Mouse (Mus musculus): Measurements from ENCODE around the gene Gtse1. TPM values are rescaled to one million over a fixed set of nuclear protein-coding genes. Genes with fewer than 3 reads are reported as not detected.
"Not testable (repeated sequence)": the region's sequence is repeated elsewhere in the genome, so short reads cannot be mapped to it uniquely, and the experiment has no call there.

Gene Gtse1
- total RNA-seq (2022), result under 1 TPM; 0.22 to 0.86 (median 0.49) TPM

DNA sequence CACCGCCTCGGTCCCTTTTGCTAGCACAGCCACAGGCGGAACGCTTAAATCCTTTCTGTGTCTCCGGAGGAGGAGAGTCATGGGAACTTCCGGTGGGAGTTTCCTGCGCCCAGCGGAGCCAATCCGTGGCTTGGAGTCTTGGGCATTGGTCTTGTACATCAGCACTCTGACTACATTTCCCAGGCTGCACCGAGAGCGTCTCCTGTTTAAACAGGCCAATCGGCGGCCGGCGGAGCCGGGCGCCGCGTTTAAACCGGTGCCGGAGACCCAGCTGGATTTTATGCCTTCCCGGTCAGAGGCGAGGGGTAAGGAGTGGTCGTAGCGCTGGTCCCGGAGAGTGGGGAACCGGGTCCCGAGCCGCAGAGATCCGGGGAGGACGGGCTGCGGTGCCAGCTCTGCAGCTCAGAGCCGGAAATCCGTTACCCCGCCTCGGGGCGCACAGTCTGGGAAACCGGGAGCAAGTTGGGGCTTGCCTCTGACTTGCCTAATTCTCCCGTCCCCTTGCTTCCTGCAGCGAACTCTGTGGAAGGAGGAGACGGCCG is at the start of gene Gtse1:
Gtse1 (plus strand) TSS at position 256 of the 542 bp plus-strand sequence.
- peak; percentile 96 for DNase-seq (ENCODE audit: low spot score in 2 of 2)

DNA sequence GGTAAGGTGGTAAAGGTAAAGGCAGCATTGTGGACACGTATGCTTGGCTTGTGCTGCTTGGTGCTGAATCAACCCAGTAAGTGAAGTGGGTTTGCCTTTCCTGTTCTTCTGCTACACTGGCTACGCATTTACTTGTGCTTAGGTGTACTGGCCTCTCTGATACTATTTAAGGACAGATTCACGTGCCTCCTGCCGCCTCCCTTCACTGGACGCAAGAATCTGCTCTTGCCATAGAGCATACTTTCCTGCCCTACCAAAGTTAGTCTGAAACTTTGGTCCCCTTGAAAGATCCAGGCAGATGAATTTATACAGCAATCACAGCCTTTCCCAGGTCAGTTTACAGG is 49.1 kb upstream of the Gtse1 start:
- DNase-seq (ENCODE audit: low spot score in 2 of 2), result no peak

DNA sequence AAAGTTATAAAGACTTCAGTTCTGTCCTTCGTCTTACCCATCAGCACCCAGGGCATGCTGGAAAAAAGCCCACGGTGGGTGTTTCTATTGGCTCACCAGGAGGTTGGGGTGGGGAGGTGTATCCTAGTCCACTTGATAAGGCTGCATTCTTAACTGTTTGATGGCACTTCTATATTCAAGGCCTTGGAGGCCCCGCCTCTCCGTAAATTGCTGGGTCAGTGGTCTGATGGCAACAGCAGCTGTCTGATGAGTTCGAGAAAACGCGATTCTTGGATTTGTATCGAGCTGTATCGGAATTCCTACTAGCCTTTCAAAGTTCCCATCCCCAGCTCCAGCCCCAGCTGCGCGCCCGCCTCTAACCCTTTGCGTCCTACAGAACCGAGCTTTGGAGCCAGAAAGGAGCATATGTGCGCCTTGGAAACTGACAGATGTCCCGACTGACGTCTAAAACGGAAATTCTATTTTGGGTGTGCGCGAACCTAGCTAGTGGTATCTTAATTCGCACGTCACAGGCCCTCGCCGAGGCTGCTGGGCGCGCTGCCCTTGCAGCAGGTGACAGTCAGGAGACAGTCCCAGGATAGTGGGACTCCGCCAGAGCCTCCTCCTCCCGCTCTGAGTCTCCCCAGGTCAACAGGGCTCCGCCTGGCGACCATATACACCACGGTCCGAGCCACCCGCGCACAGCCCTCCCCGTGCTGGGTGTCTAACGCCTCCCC is 48.6 kb upstream of the Gtse1 start:
- DNase-seq (ENCODE audit: low spot score in 2 of 2), result peak; percentile 87 to 89

DNA sequence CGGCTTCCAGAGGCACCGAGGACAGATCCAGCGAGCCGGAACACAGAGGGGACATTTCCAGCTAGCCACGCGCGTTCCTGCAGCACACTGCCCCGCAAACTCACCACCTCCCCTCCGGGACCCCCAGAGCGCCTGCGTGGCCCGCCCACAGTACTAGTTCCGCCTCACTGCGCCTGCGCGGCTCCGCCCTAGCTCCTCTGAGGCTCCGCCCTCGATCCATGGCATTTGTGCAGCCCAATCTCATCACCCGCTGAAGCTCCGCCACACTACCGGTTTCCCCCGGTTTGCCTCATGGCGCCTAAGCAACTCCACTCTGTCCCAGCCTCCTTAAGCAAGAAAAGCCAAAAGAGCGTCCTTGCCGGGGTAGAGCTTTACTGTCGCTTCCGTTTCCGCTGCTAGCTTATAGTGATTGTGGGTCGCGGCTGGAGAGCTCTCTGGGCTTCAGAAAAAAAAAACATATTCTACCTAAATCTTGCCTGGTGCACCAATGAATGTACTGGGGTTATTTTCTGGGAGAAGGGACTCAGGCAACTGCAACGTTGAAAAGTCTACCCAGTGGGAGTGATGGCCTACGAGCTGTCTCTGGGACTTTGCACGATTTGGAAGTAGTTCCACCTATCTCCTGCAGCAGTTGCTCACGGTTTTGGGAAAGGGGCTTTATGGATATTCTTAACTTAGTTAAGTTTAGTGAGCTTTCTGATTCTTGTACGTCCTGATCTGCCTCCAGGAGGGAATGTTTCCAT is 47.8 kb upstream of the Gtse1 start, which contains the start of gene Cdpf1:
Cdpf1 (minus strand) TSS at position 163 of the 743 bp plus-strand sequence.
- peak; percentile 97 to 99 for DNase-seq (ENCODE audit: low spot score in 2 of 2)

DNA sequence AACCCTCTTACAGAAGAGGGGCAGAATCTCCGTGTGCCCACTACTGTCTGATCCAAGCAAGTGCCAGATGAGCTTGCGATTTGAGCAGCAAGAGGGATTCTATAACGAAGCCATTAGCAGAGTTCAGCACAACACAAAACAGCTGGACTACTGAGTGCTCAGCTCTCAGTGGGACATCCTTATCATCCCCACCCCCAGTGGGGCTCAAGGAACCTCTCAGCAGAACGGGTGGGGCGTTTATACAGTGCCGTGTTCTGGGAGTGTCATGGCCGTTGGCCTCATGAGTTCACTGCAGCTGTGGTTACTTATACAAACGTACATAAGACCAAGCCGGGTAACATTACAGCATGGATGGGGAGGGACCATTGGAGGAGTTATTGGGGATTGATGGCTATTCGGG is 46.1 kb upstream of the Gtse1 start:
- DNase-seq (ENCODE audit: low spot score in 2 of 2), result no peak

DNA sequence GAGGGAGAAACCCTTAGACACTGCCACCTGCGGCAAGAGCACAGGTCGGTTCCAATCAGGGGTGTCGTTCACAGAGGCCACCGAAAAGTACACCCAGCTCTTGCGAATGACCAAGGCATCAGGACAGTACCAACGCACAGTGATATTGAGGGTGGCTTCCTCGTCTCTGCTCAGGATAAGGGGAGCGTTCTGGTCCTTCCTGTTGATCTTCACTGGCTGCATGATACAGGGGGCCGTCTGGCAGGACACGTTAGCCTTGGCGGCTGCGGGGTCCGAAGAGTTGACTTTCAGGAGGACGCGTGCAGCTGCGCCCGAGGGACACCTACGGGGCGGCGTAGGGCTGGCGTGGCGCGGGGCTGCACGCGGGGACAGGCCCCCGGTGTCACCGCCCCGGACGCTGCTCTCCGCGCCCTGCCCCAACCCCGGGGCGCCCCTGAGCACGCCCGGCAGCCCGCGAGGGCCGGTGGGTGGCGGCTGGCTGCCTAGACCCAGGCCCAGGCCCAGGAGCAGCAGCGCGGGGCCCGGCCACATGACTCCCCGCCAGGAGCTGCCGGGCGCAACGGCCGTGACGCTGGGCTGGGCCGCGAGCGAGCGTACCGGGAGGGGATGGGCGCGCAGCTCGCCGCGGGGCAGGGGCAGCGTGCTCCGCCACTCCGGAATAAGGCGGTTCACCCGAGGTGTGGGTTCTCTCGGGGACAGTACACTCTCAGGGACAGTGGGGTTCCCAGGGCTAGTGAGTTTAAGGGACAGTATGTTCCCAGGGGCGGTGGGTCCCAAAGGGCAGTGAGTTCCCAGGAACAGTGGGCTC is 38.1 kb upstream of the Gtse1 start, which contains the start of gene Pkdrej:
Pkdrej (minus strand) TSS at position 532 of the 808 bp plus-strand sequence.
- no peak for DNase-seq (ENCODE audit: low spot score in 2 of 2)

DNA sequence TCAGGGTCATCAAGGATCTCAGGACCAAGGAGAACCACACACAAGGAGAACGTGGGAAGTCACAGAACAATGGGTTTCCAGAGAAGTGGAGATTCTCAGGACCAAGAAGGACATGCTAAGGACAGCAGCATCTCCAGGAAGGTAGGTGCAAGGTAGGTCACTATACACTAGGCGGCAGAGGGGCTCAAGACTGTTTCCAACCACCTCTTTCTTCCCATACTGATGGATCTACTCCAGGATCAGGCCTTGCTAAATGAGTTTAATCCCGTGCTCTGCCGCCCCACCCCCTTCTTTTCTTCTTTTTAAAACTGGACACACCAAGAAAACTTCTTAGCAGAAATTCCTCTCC is 37.6 kb upstream of the Gtse1 start:
- DNase-seq (ENCODE audit: low spot score in 2 of 2), result no peak

DNA sequence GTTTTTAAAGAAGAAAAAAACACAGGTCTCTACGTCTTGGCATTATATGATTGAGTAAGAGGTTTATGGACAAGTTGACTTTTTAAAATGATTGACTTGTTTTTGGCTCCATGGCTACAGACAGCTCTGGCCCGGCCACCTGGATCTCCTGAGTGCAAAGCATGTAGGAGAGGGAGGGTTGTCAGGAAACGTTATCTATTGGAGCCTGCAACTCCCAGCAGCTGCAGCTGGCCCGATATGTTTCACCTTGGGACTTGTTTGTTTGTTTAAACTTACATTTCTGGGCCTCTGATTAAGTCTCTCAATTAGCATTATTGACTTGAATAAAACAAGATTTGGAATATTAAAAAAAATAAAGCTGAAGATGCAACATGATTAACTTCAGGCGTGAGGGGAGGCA is 32.9 kb upstream of the Gtse1 start:
- DNase-seq (ENCODE audit: low spot score in 2 of 2), result no peak

DNA sequence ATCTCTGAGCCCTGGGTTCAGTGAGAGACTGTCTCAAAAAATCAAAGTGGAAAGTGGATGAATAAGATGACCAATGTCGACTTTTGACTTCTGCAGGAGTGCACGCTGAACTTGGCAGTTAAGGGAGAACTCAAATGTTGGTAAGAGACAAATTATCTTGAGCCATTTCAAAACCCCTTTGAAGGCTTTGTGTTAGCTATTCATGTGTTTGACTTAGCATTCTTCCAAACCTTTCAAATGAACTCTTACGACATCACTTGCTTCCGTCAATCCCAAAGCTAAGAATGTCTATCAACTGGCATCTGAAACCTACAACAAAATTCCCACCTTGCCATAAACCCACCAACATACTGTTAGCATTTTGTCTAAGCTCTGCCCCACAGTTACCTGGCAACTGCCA is 31.5 kb upstream of the Gtse1 start:
- DNase-seq (ENCODE audit: low spot score in 2 of 2), result no peak

DNA sequence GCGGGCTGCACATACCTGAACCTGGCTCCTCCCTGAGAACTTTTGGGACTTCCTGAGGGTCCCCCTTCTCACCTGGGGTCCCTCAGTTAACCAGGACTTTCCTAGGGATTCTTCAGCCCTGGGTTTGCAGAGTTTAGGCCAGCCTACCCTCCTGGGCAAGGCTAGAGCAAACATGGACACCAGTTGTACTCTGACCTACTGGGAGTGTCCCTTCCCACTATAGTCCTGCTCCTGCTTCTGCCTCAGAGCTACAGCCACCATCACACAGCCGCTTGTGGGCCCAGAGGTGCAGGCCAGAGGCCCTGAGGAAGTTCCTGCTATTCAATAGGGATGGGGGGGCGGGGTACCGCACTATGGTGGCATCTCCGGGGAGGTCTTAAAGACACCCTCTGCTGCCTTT is 30.1 kb upstream of the Gtse1 start:
- no peak for DNase-seq (ENCODE audit: low spot score in 2 of 2)

DNA sequence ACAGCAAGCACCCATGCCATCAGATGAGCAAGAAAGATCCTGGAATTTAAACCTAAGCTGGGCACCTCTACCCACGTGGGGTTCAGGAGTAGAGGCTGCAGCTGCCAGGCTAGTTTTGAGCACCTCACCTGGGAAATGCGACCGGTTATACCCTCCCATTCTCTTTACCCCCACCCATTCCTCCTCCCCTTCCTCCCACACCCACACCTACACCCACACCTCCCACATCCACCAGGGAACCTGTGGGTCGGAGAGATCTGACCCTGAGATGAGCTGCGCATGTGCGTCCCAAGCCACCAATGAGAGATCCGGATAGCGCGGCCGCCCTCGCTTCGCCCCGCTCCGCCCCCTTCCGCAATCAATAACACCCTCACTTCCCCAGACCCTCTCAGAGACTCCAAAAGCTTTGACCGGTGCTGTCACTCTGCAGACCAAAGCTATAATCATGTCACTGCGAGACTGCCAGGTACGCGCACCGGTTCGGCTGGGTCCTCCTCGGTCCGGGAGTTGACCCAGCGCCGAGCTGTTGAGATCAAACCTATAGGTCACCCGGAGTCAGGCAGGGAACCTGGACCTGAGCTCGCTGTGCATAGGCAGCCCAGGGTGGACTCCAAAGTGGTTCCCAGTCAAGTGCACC is 27.5 kb upstream of the Gtse1 start, which contains the start of gene Ttc38:
Ttc38 (plus strand) TSS at position 353 of the 637 bp plus-strand sequence.
- peak; percentile 78 to 84 for DNase-seq (ENCODE audit: low spot score in 2 of 2)

DNA sequence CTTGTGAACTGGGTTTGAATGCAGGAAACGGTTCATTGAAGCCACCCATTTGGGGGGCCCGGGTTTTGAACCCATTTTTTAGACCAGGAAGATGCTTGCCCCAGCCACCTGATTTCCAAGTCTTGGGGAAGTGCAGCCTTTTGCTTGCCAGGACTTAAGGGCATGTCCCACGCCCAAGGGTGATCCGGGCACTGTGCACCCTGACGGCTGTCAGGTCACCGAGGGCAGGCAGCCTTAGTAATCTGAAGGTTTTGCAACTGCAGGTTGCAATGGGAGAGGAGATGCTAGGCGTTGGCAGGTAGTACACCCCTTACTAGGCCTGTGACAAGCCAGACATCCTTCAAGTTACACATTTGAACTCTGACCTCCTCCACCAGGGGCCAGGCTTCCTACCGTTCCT is 26.9 kb upstream of the Gtse1 start:
- DNase-seq (ENCODE audit: low spot score in 2 of 2), result no peak

DNA sequence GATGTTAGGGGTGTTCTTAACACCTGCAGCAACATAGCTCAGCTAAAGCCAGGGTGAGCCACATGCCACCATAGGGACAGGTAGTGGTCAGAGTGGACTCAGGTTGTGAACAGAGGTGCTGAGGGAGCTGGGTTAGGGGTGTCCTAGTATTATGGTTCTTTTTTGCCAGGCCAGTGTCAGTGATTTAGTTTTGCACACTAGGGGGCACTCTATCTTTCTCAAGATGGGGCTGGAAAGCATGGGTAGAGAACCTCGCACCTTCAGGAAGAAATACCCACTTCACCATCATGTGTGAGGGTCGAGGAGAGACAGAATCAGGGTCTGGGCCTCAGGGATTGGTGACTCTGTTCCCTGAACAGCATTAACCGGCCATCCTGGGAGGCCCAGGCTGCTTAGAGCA is 24.2 kb upstream of the Gtse1 start:
- no peak for DNase-seq (ENCODE audit: low spot score in 2 of 2)

DNA sequence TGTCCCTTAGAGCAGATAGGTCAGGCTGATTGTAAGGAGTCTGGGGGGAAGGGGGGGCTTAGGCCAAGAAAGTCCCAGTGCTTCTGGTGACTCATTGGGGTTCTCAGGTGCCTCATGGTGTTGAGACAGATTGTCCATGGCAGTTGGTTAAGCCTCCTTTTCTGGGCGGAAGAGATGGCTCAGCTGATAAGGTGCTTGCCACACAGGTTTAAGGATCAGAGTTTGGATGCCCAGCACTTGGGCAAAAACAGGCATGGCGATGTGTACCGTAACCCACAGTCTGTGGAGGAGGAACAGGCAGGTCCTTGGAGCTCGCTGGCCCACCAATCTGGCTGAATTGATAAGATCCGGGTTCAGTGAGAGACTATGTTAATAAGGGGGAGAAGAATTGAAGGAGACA is 22.7 kb upstream of the Gtse1 start:
- DNase-seq (ENCODE audit: low spot score in 2 of 2), result no peak

DNA sequence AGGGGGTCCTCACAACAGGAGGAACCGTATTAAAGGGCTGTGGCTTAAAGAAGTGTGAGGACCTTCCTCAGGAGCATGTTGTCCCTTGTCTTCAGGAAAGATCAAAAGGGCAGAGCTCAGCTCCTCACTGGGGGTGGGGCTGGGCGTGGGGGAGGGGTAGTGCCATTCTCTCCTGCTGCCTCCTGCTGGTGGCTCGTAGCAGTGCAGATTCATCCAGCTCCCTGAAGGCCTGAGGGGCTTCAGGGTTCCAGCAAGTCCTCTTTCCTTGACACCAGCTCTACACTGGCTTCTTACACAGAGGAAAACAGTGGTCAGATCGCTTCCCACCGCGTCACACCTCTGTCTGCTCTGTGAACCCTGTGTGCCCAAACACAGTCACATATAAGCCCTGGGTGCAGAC is 18.6 kb upstream of the Gtse1 start:
- DNase-seq (ENCODE audit: low spot score in 2 of 2), result no peak

DNA sequence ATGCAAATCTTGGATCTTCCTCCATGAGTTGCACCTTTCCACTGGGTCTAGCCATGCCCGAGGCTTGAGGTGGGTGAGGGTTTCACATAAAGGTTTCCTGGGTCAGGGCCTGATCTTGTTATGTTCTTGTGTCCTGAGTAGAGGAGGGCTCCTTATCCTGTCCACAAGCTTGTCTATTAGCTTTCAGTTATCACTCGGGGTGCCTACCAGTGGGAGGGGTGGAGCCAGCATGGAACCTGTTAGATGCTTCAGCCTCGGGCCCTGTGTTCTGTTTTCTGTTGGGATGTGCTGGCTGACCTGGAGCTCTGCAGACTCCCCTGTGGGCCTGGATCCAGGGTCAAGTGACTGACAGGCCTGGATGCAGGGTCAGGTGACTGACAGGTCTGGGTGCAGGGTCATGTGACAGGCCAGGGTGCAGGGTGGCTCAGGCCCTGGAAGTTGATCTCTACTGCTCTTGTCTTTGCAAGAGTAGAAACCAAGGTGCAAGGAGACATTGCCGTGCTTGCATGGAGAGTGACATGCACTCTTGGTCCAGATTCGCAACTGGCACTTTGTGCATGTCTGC is 17.7 kb upstream of the Gtse1 start:
- DNase-seq (ENCODE audit: low spot score in 2 of 2), result no peak

DNA sequence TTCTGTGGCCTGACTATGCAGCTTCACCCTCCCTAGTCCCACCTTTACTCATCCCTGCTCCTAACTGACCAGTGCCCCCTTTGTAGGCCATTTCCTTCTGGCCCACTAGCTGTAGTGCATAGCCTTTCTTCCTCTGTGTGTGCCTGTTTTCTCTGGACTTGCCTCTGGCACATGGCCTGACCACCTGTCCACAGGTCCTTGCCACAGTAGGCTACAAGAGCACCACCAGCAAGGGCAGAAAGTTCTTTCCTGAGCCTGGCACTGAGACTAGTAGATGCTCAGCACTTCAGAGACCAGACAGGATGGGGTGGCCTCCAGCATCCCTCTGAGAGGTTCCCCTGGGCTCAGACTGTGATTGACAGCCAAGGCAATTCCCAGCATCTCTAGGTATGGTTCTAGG is 14.5 kb upstream of the Gtse1 start:
- no peak for DNase-seq (ENCODE audit: low spot score in 2 of 2)

DNA sequence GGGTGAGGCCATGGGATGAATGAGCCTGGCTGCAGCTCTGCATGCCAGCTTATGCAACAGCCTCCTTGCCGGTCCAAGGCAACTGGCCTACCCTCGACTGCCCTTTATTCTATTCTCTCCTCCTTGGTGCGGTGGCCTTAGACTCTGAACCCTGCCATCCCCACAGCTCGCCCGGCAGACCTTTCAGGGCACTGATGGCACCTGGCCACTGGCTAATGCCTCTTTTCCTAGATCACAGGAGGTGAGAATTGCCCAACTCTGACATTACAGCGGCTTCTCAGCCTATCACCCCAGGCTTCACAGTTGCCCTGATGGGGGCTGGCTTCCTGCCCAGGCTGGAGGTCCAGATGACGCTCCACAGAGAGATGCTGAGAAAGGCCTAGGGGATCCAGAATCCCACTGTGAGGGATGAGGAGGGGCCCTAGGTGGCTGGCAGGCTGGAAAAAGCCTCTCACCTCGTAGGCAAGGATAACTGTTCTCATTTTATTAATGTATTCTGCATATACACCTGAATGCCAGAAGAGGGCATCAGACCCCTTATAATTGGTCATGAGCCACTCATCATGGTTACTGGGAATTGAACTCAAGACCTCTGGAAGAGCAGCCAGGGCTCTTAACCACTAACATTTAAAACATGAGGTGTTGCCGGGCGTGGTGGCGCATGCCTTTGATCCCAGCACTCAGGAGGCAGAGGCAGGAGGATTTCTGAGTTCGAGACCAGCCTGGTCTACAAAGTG is 7.7 kb upstream of the Gtse1 start:
- no peak for DNase-seq (ENCODE audit: low spot score in 2 of 2)

DNA sequence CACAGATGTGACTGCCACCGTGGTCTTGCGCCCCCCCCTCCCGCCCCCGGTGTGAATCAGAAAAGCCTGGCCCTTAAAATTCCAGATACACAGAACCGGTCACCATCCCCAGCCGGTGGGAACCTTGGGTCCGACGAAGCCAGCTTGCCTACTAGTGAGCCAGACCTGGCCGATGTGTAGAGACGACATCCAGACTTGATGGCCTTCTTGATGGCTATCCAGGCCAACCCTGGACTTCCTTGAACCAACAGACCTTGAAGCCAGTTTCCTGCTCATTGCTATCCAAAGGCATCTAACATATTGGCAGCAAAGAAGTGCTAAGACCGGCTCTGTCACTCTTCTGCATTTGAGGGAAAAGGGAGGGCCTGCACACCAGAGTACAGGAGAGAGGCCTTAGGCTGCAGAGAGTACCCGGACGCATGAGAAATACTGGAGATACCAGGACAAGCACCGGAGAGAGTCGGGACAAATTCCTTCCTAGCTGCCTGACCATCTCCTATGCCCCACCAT is 510 bp upstream of the Gtse1 start:
- no peak for DNase-seq (ENCODE audit: low spot score in 2 of 2)

DNA sequence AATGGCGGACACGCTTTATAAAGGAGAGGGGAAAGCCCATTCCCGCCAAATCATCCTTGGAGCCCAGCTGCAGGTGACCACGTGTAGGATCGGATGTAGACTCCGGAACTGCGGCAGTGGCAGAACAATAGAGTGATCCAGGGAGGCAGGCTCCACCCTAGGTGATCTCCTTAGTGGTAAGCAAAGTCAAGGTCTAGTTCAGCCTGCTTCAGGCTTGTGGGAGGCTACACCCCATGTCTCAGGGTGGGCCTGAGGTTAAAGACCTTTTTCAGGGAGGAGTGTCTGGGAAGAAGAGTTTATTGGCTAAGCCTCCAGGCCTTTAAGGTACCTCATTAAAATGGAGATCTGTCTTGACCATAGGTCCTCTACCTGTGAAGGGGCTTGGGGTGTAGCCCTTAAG is 6.4 kb downstream of the Gtse1 start:
- DNase-seq (ENCODE audit: low spot score in 2 of 2), result not testable (repeated sequence)

All from layer of hippocampus, adult 8-10 months (tissue).